Mouse (Mus musculus) natural killer cell, adult 2 months (primary cell): ENCODE data around the gene Cmip.

Experiments
- DNase-seq, 2 experiments: peaks; one replicate each; pipeline ENCODE4 v3.0.0; 2022; ENCODE audit warnings: low spot score in 2 of 2

Cmip gene

GRCm38 (mm10) chr8:117501323-117501722 is 244.5 kb downstream of the Cmip start:
- no peak for DNase-seq

GRCm38 (mm10) chr8:117503405-117504069 is 246.7 kb downstream of the Cmip start:
- DNase-seq: no peak

GRCm38 (mm10) chr8:117507703-117508102 is 250.8 kb downstream of the Cmip start:
- no peak for DNase-seq
